25 mouse cellular contexts compared by ENCODE assay signal in genomic region chr15:97205776-97206175, GRCm38 (mm10).
"Had no signal": no experiment of that assay in that cellular context is flagged by ENCODE, and none has a peak within 500 bp of the region (broad histone marks: within the 10 kb centered on the region; RNA-seq: fewer than 3 reads in every experiment).

No protein-coding gene starts in this region.

- H3K4me3 ChIP-seq: heart, adult 2 months; heart, embryonic 13.5 days; heart, embryonic 15.5 days; hindbrain, embryonic 13.5 days; hindbrain, embryonic 15.5 days; kidney, embryonic 15.5 days; layer of hippocampus, adult 2 months; left cerebral cortex, adult 2 months; limb, embryonic 10.5 days; limb, embryonic 12.5 days; liver, embryonic 13.5 days had no signal

- H3K9me3 ChIP-seq: heart, embryonic 13.5 days; heart, embryonic 15.5 days; hindbrain, embryonic 13.5 days; hindbrain, embryonic 15.5 days; kidney, embryonic 15.5 days; limb, embryonic 10.5 days; limb, embryonic 12.5 days had no signal

- DNase-seq: gastrocnemius, postnatal 14 days; gastrocnemius, postnatal 36 days; heart, adult 11 months; heart, adult 2 months; heart, postnatal 14 days; heart, postnatal 36 days; kidney, adult 11 months; kidney, adult 2 months; kidney, adult 9 months; kidney, postnatal 14 days; kidney, postnatal 36 days; liver, embryonic 13.5 days had no signal

- ATAC-seq: hindbrain, postnatal 0 days; intestine, embryonic 16.5 days had no signal

- H3K27me3 ChIP-seq: heart, embryonic 13.5 days; heart, embryonic 15.5 days; hindbrain, embryonic 13.5 days; hindbrain, embryonic 15.5 days; kidney, embryonic 15.5 days; limb, embryonic 12.5 days; liver, embryonic 13.5 days had no signal

- H3K4me2 ChIP-seq: heart, embryonic 11.5 days; heart, embryonic 13.5 days; heart, embryonic 15.5 days; hindbrain, embryonic 13.5 days; hindbrain, embryonic 15.5 days; kidney, embryonic 15.5 days; limb, embryonic 12.5 days; liver, embryonic 13.5 days had no signal

- H3K36me3 ChIP-seq: heart, embryonic 13.5 days; heart, embryonic 15.5 days; hindbrain, embryonic 13.5 days; hindbrain, embryonic 15.5 days; kidney, embryonic 15.5 days; limb, embryonic 10.5 days; limb, embryonic 12.5 days; liver, embryonic 13.5 days had no signal

- H3K27ac ChIP-seq: heart, adult 2 months; heart, embryonic 13.5 days; heart, embryonic 15.5 days; hindbrain, embryonic 13.5 days; hindbrain, embryonic 15.5 days; hindbrain, postnatal 0 days; kidney, embryonic 15.5 days; kidney, postnatal 0 days; layer of hippocampus, adult 2 months; left cerebral cortex, adult 2 months; limb, embryonic 10.5 days; limb, embryonic 12.5 days; liver, embryonic 13.5 days had no signal

- H3K4me1 ChIP-seq: heart, embryonic 13.5 days; heart, embryonic 15.5 days; hindbrain, embryonic 13.5 days; hindbrain, embryonic 15.5 days; kidney, embryonic 15.5 days; limb, embryonic 10.5 days; limb, embryonic 12.5 days; liver, embryonic 13.5 days had no signal

- H3K9ac ChIP-seq: heart, embryonic 13.5 days; heart, embryonic 15.5 days; hindbrain, embryonic 13.5 days; hindbrain, embryonic 15.5 days; kidney, embryonic 15.5 days; limb, embryonic 12.5 days; liver, embryonic 13.5 days had no signal
